In genomic region chr8:111870379-111870778, GRCm38 (mm10) we compare ENCODE assay signal across 21 mouse cellular contexts. TPM values are rescaled to one million over a fixed set of nuclear protein-coding genes. Genes with fewer than 3 reads are reported as not detected.
DNase-seq lines count a peak whose midpoint lies in the region; TF ChIP-seq lines count a peak whose summit lies in the region.
"Had no signal": no experiment of that assay in that cellular context is flagged by ENCODE, and none has a peak within 500 bp of the region (broad histone marks: within the 10 kb centered on the region; RNA-seq: fewer than 3 reads in every experiment).

No protein-coding gene starts in this region.

- no peaks in the 10 kb centered on the region for H3K27me3 ChIP-seq in MEL (ENCODE audit: control insufficient read depth in 1 of 2, insufficient read depth in 2 of 2, low read length in 2 of 2)
- H3K27me3 ChIP-seq: CH12.LX, Patski had no signal

- no peak overlapping the region for H3K27ac ChIP-seq in MEL (ENCODE audit: control insufficient read depth, low read depth, low read length)

- no peaks in the 10 kb centered on the region for H3K79me2 ChIP-seq in MEL (ENCODE audit: control insufficient read depth, insufficient read depth, low read length, poor library complexity)

- peaks cover 4 to 17% of the 10 kb centered on the region in 2 experiments; a peak in 3 of 4 replicates for H3K4me1 ChIP-seq in MEL (ENCODE audit: control insufficient read depth in 1 of 2, insufficient read depth in 2 of 2, low read length in 2 of 2)

- TF ChIP-seq RAD21 in MEL (IDR thresholded peaks at IDR 0.05; ENCODE audit: low read depth, low read length) = no peak

- H3K9me3 ChIP-seq in MEL (replicated peaks; ENCODE audit: insufficient read depth, low read length) = no peaks in the 10 kb centered on the region
- H3K9me3 ChIP-seq: G1E had no signal

- TF ChIP-seq EP300 in MEL (IDR thresholded peaks at IDR 0.05; ENCODE audit: low read depth in 1 of 2, low read length in 2 of 2) = no peak

- no peak for TF ChIP-seq CTCF in MEL (IDR thresholded peaks at IDR 0.05 in 2 of 3, conservative IDR thresholded peaks at IDR 0.05 in 1 of 3; ENCODE audit: control insufficient read depth in 1 of 3, insufficient read depth in 1 of 3, low read depth in 2 of 3, low read length in 3 of 3, poor library complexity in 1 of 3, severe bottlenecking in 1 of 3)

- no peak overlapping the region for H3K4me3 ChIP-seq in MEL (ENCODE audit: control insufficient read depth in 1 of 2, insufficient read depth in 1 of 2, low read depth in 2 of 2, low read length in 2 of 2)

- TF ChIP-seq POLR2A in MEL (IDR thresholded peaks at IDR 0.05; ENCODE audit: control insufficient read depth in 1 of 2, insufficient read depth in 1 of 2, low read depth in 1 of 2, low read length in 2 of 2, poor library complexity in 1 of 2) = no peak

- peaks cover 0 to 10% of the 10 kb centered on the region in 2 experiments; a peak in 2 of 4 replicates for H3K36me3 ChIP-seq in MEL (ENCODE audit: control insufficient read depth in 1 of 2, insufficient read depth in 2 of 2, low read length in 2 of 2)

- peak; percentile 64 for DNase-seq in MEL (ENCODE audit: low read depth, low spot score)
- DNase-seq in left cerebral cortex, adult 11 months (ENCODE audit: low spot score) = no peak
- DNase-seq: adrenal gland, adult 2 months; adrenal gland, adult 8-10 months; adrenal gland, postnatal 10 days; adrenal gland, postnatal 14 days; adrenal gland, postnatal 25 days; adrenal gland, postnatal 36 days; B cell, adult 2 months; cerebellum, adult 11 months; cerebellum, adult 11-12 months; cerebellum, adult 18-20 months; cerebellum, adult 2 months; cerebellum, adult 8-10 months had no signal

- no peak overlapping the region for H3K9ac ChIP-seq in MEL (ENCODE audit: control insufficient read depth, low read depth, low read length, poor library complexity, severe bottlenecking)

TF ChIP-seq in MEL, 35 proteins besides CTCF, POLR2A, EP300 and RAD21:
- TF ChIP-seq ZNF384 (IDR thresholded peaks at IDR 0.05; ENCODE audit: low read depth, low read length) (peak; percentile 79), TCF12 (IDR thresholded peaks at IDR 0.05; ENCODE audit: low read depth, low read length) (no peak), ETS1 (IDR thresholded peaks at IDR 0.05; ENCODE audit: low read depth, low read length) (0 out of 2 replicates have a peak, but pooled peaks have one; percentile 15), POLR2AphosphoS2 (IDR thresholded peaks at IDR 0.05; ENCODE audit: low read length) (no peak), TBP (IDR thresholded peaks at IDR 0.05; ENCODE audit: low read depth, low read length) (no peak), HCFC1 (IDR thresholded peaks at IDR 0.05; ENCODE audit: low read depth, low read length) (no peak)

RNA-seq across cellular contexts. Expression of gene Tmem170, which starts 6.2 kb away (rescaled TPM):
- total RNA-seq in MEL (2012; rRNA removed) = 2.8 and 2.9 TPM in 2 replicates
- polyA plus RNA-seq in MEL (2012; ENCODE audit: insufficient read depth in 1 of 2, insufficient read length in 2 of 2, low read depth in 1 of 2, low replicate concordance in 2 of 2, missing spikeins in 1 of 2) = 1 to 10 TPM in 1 of 2 experiments, not detected in 1; 4.6 TPM

RNA-seq across cellular contexts. Expression of gene Cfdp1, which starts 16.3 kb away (rescaled TPM):
- total RNA-seq in MEL (2012; rRNA removed) = 168 and 185 TPM in 2 replicates
- 100 to 1,000 TPM in 1 of 2 experiments, not detected in 1; 214 TPM for polyA plus RNA-seq in MEL (2012; ENCODE audit: insufficient read depth in 1 of 2, insufficient read length in 2 of 2, low read depth in 1 of 2, low replicate concordance in 2 of 2, missing spikeins in 1 of 2)

RNA-seq across cellular contexts. Expression of gene Chst5, which starts 39.9 kb away (rescaled TPM):
- not detected in 2 replicates for total RNA-seq in MEL (2012; rRNA removed)
- not detected for polyA plus RNA-seq in MEL (2012; ENCODE audit: insufficient read depth in 1 of 2, insufficient read length in 2 of 2, low read depth in 1 of 2, low replicate concordance in 2 of 2, missing spikeins in 1 of 2)
- total RNA-seq: adrenal gland, adult 18-20 months; adrenal gland, adult 2 months; adrenal gland, adult 8-10 months; adrenal gland, postnatal 14 days; adrenal gland, postnatal 25 days; adrenal gland, postnatal 36 days; CH12.LX had no signal
- polyA plus RNA-seq: activated CD4-positive, CD25-positive, alpha-beta regulatory T cell, adult 4 months; adrenal gland, adult 2 months; C2C12; CD4-positive, CD25-positive, alpha-beta regulatory T cell, adult 4 months; G1E; Patski had no signal
